Mouse (Mus musculus): ENCODE measurements around the gene Iqgap3. TPM values are rescaled to one million over a fixed set of nuclear protein-coding genes. Genes with fewer than 3 reads are reported as not detected.

The Iqgap3 gene
- polyA plus RNA-seq, 1 experiment, result 0.11 TPM

GRCm38 (mm10) chr3:88166056-88166455, 84.3 kb downstream of the Iqgap3 start:
- peak overlapping the region; percentile 63 for H3K27ac ChIP-seq (ENCODE audit: insufficient read depth, low read length)
- H3K4me3 ChIP-seq (replicated peaks; ENCODE audit: insufficient read depth, low read depth, low read length), result no peak overlapping the region
- no peak for TF ChIP-seq CTCF (IDR thresholded peaks at IDR 0.05; ENCODE audit: borderline replicate concordance, insufficient read depth, low read depth, low read length)
- TF ChIP-seq POLR2A (IDR thresholded peaks at IDR 0.05; ENCODE audit: borderline replicate concordance, insufficient read depth, low read length), result no peak
- 6% methylated on average over 5 of the region's 5 CpGs for WGBS
- no peaks in the 10 kb centered on the region for H3K27me3 ChIP-seq (ENCODE audit: control insufficient read depth, insufficient read depth, low read length)
- DNase-seq, result peak; percentile 53 to 62
- peaks cover 53% of the 10 kb centered on the region for H3K4me1 ChIP-seq (ENCODE audit: control insufficient read depth, insufficient read depth, low read length)

- peaks cover 36% of the 10 kb centered on the region for H3K4me1 ChIP-seq (ENCODE audit: control insufficient read depth, insufficient read depth, low read length)
- H3K27ac ChIP-seq (ENCODE audit: insufficient read depth, low read length), result no peak overlapping the region
- TF ChIP-seq CTCF (IDR thresholded peaks at IDR 0.05; ENCODE audit: borderline replicate concordance, insufficient read depth, low read depth, low read length) (no peak), POLR2A (IDR thresholded peaks at IDR 0.05; ENCODE audit: borderline replicate concordance, insufficient read depth, low read length) (no peak)
- H3K4me3 ChIP-seq (replicated peaks; ENCODE audit: insufficient read depth, low read depth, low read length), result no peak overlapping the region
- DNase-seq, result no peak
- WGBS, result 71% methylated on average over 5 of the region's 5 CpGs
- no peaks in the 10 kb centered on the region for H3K27me3 ChIP-seq (ENCODE audit: control insufficient read depth, insufficient read depth, low read length)
These were observed 88.6 kb downstream of the Iqgap3 start for GRCm38 (mm10) chr3:88170361-88170760.

Other genes starting within 250 kb of the Iqgap3 start
- 0.05 TPM in 2 replicates for gene Sh2d2a, start 235.2 kb upstream of the Iqgap3 start, polyA plus RNA-seq (2012; rRNA removed)
- 47.6 and 48.8 TPM in 2 replicates for gene Prcc, start 196.4 kb upstream of the Iqgap3 start, polyA plus RNA-seq (2012; rRNA removed)
- 180 and 194 TPM in 2 replicates for gene Hdgf, start 175.7 kb upstream of the Iqgap3 start, polyA plus RNA-seq (2012; rRNA removed)
- 83.9 and 84.9 TPM in 2 replicates for gene Mrpl24, start 162.5 kb upstream of the Iqgap3 start, polyA plus RNA-seq (2012; rRNA removed)
- gene Isg20l2, start 151.7 kb upstream of the Iqgap3 start, polyA plus RNA-seq (2012; rRNA removed), result 15.2 and 15.9 TPM in 2 replicates
- 46.8 and 49.5 TPM in 2 replicates for gene Rrnad1, start 151.3 kb upstream of the Iqgap3 start, polyA plus RNA-seq (2012; rRNA removed)
- gene Crabp2, start 133.3 kb upstream of the Iqgap3 start, polyA plus RNA-seq (2012; rRNA removed), result 3.5 and 5.0 TPM in 2 replicates
- 2.7 and 3.4 TPM in 2 replicates for gene Nes, start 110.9 kb upstream of the Iqgap3 start, polyA plus RNA-seq (2012; rRNA removed)
- 357 and 400 TPM in 2 replicates for gene Bcan, start 81.7 kb upstream of the Iqgap3 start, polyA plus RNA-seq (2012; rRNA removed)
- 103 and 112 TPM in 2 replicates for gene Hapln2, start 54.4 kb upstream of the Iqgap3 start, polyA plus RNA-seq (2012; rRNA removed)
- 11.4 and 14.4 TPM in 2 replicates for gene Gpatch4, start 38.9 kb upstream of the Iqgap3 start, polyA plus RNA-seq (2012; rRNA removed)
- gene Naxe, start 23.5 kb upstream of the Iqgap3 start, polyA plus RNA-seq (2012; rRNA removed), result 118 and 120 TPM in 2 replicates
- not detected in 2 replicates for gene Ttc24, start 3.7 kb upstream of the Iqgap3 start, polyA plus RNA-seq (2012; rRNA removed)
- gene Mef2d, start 60.4 kb downstream of the Iqgap3 start, polyA plus RNA-seq (2012; rRNA removed), result 102 and 116 TPM in 2 replicates
- 0.08 and 0.17 TPM in 2 replicates for gene Rhbg, start 172.7 kb downstream of the Iqgap3 start, polyA plus RNA-seq (2012; rRNA removed)
- 0.10 TPM in 1 of 2 replicates, not detected in the other for gene Gm38392, start 205.2 kb downstream of the Iqgap3 start, polyA plus RNA-seq (2012; rRNA removed)
- gene Tsacc, start 215.0 kb downstream of the Iqgap3 start, polyA plus RNA-seq (2012; rRNA removed), result 4.0 and 4.2 TPM in 2 replicates
- 189 and 197 TPM in 2 replicates for gene Cct3, start 215.1 kb downstream of the Iqgap3 start, polyA plus RNA-seq (2012; rRNA removed)
- gene Glmp, start 243.1 kb downstream of the Iqgap3 start, polyA plus RNA-seq (2012; rRNA removed), result 109 and 110 TPM in 2 replicates

All from cerebellum, adult 2 months (tissue).